Mouse (Mus musculus) forebrain, embryonic 12.5 days (tissue): ENCODE data around the gene Olfr1480. TPM values are rescaled to one million over a fixed set of nuclear protein-coding genes. Genes with fewer than 3 reads are reported as not detected.

Experiments used
- ATAC-seq: fragments of 200-750 bp; cut with Nextera tagmentation; 2 replicates; pipeline ENCODE4 v1.8.0; 2017; ENCODE audit warnings: moderate TSS enrichment; ENCODE audit not compliant: low FRiP score
- H3K27ac ChIP-seq: fragments of 300-500 bp; sonication (generic); 2 replicates; pipeline ENCODE4 v1.5.1; 2016; ENCODE audit warnings: mild to moderate bottlenecking
- H3K27me3 ChIP-seq: fragments of 300-500 bp; sonication (generic); 2 replicates; pipeline ENCODE4 v1.6.1; 2016; ENCODE audit warnings: mild to moderate bottlenecking
- H3K36me3 ChIP-seq: fragments of 300-500 bp; sonication (generic); replicated peaks from 2 replicates; pipeline ENCODE4 v1.6.1; 2016; ENCODE audit warnings: mild to moderate bottlenecking
- H3K4me1 ChIP-seq: fragments of 300-500 bp; sonication (generic); 2 replicates; pipeline ENCODE4 v1.6.1; 2016
- H3K4me2 ChIP-seq: fragments of 300-500 bp; sonication (generic); 2 replicates; pipeline ENCODE4 v1.6.1; 2016; ENCODE audit warnings: mild to moderate bottlenecking, moderate library complexity
- H3K4me3 ChIP-seq: fragments of 300-500 bp; sonication (generic); replicated peaks from 2 replicates; pipeline ENCODE4 v1.5.1; 2016; ENCODE audit warnings: mild to moderate bottlenecking
- H3K9ac ChIP-seq: fragments of 300-500 bp; sonication (generic); 2 replicates; pipeline ENCODE4 v1.6.1; 2016; ENCODE audit warnings: mild to moderate bottlenecking
- H3K9me3 ChIP-seq: fragments of 300-500 bp; sonication (generic); 2 replicates; pipeline ENCODE4 v1.6.1; 2016
- WGBS: fragments of 180-500 bp; shearing (Covaris S2); methylation state at CpG from one replicate; pipeline ENCODE4 v1.1.7; 2016; 5-methylcytosine and 5-hydroxymethylcytosine counted together
- polyA plus RNA-seq: library from polyadenylated mRNA; unstranded; fragments of >200 nt; fragmentation: Nextera tagmentation; extraction: Ambion mirVana; gene quantifications from 2 replicates; pipeline ENCODE4 v1.2.1, GENCODE M21; 2016

The Olfr1480 gene
- polyA plus RNA-seq, result not detected in 2 replicates

DNA sequence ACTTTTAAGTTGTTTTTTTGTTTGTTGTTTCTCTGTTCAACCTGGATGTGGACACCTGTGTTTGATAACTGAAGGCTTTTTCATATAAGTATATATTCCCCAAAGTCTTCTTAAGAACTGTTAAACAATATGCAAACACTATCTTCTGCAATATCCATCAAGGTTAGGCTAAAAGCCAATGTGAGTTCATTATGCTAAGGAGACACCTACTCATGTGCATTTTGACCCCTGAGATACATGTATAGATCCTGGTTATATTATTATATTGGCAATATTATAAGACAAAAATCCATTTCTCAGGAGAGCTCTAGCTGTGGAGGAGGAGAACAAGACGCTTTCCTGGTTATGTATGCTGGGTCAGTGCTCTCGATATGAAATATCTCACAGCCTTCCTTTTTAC is at the start of gene Olfr1480:
TSS of gene Olfr1480 (plus strand) at position 301 of the 400 bp plus-strand sequence.
- ATAC-seq, result no peak

DNA sequence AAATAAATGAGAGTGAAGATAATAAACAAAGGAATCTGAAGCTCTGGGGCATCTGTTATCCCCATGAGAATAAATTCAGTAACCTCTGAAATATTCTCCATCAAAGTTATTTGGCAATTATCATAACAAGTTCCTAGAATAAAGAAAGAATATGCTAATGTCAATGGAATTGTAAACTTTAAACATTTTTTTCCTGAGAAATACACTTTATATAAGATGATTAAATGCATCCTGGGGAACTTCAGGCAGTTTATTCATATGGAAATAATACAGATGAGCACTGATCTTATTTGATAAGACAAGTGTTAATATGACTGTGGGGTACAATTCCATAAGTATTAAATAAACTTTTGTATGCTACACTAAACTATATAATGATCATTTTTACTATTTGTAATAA is 47.6 kb upstream of the Olfr1480 start, which contains the start of gene Olfr1475:
TSS of gene Olfr1475 (minus strand) at position 101 of the 400 bp plus-strand sequence.
- ATAC-seq, result no peak
- Histone ChIP-seq H3K4me3 (no peak within 1 kb of the TSS), H3K27ac (no peak within 1 kb of the TSS), H3K27me3 (no peaks in the 10 kb centered on the region), H3K4me1 (no peaks in the 10 kb centered on the region), H3K36me3 (no peaks in the 10 kb centered on the region), H3K9ac (no peak within 1 kb of the TSS), H3K9me3 (0 out of 2 replicates have a peak, but pooled peaks cover 2% of the 10 kb centered on the region), H3K4me2 (no peak within 1 kb of the TSS)

More for the DNA sequence above, at the start of gene Olfr1480:
- Histone ChIP-seq H3K4me3 (no peak within 1 kb of the TSS), H3K4me2 (no peak within 1 kb of the TSS), H3K9me3 (peaks cover 19% of the 10 kb centered on the region; the same call in 1 of the 2 replicates), H3K9ac (no peak within 1 kb of the TSS), H3K27me3 (no peaks in the 10 kb centered on the region), H3K4me1 (no peaks in the 10 kb centered on the region), H3K36me3 (no peaks in the 10 kb centered on the region), H3K27ac (no peak within 1 kb of the TSS)
- 79% methylated on average over 2 of the region's 2 CpGs for WGBS

DNA sequence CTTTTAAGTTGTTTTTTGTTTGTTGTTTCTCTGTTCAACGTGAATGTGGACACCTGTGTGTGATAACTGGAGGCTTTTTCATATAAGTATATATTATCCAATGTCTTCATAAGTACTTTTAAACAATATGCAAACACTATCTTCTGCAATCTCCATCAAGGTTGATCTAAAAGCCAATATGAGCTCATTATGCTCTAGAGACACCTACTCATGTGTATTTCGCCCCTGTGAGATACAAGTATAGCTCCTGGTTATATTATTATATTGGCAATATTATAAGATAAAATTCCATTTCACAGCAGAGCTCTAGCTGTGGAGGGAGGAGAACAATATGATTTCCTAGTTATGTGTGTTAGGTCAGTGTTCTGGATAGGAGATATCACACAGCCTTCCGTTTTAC is 27.5 kb upstream of the Olfr1480 start, which contains the start of gene Olfr1477:
TSS of gene Olfr1477 (plus strand) at position 301 of the 400 bp plus-strand sequence.
- Histone ChIP-seq H3K9ac (no peak within 1 kb of the TSS), H3K4me2 (no peak within 1 kb of the TSS), H3K4me1 (no peaks in the 10 kb centered on the region), H3K36me3 (no peaks in the 10 kb centered on the region), H3K27me3 (no peaks in the 10 kb centered on the region), H3K4me3 (no peak within 1 kb of the TSS), H3K9me3 (peaks cover 24% of the 10 kb centered on the region), H3K27ac (no peak within 1 kb of the TSS)
- WGBS, result 74% methylated on average over 3 of the region's 3 CpGs
- ATAC-seq, result no peak

Other genes starting within 250 kb of the Olfr1480 start
- gene Olfr1465, start 212.4 kb upstream of the Olfr1480 start, polyA plus RNA-seq, result not detected in 2 replicates
- not detected in 2 replicates for gene Olfr1466, start 189.1 kb upstream of the Olfr1480 start, polyA plus RNA-seq
- not detected in 2 replicates for gene Olfr1467, start 165.7 kb upstream of the Olfr1480 start, polyA plus RNA-seq
- gene Olfr1469, start 120.1 kb upstream of the Olfr1480 start, polyA plus RNA-seq, result not detected in 2 replicates
- not detected in 2 replicates for gene Olfr1471, start 84.5 kb upstream of the Olfr1480 start, polyA plus RNA-seq
- gene Olfr1472, start 71.8 kb upstream of the Olfr1480 start, polyA plus RNA-seq, result not detected in 2 replicates
- gene Olfr1474, start 58.3 kb upstream of the Olfr1480 start, polyA plus RNA-seq, result not detected in 2 replicates
- gene Olfr1475, start 47.7 kb upstream of the Olfr1480 start, polyA plus RNA-seq, result not detected in 2 replicates
- not detected in 2 replicates for gene Olfr1477, start 27.4 kb upstream of the Olfr1480 start, polyA plus RNA-seq
- not detected in 2 replicates for gene Olfr1484, start 55.6 kb downstream of the Olfr1480 start, polyA plus RNA-seq
- gene Olfr1487, start 89.5 kb downstream of the Olfr1480 start, polyA plus RNA-seq, result not detected in 2 replicates
- gene Olfr1489, start 103.7 kb downstream of the Olfr1480 start, polyA plus RNA-seq, result not detected in 2 replicates
- gene Olfr1490, start 123.2 kb downstream of the Olfr1480 start, polyA plus RNA-seq, result not detected in 2 replicates
- gene Olfr1491, start 169.4 kb downstream of the Olfr1480 start, polyA plus RNA-seq, result not detected in 2 replicates
- gene Olfr1493-ps1, start 195.4 kb downstream of the Olfr1480 start, polyA plus RNA-seq, result not detected in 2 replicates
- not detected in 2 replicates for gene Olfr1494, start 211.8 kb downstream of the Olfr1480 start, polyA plus RNA-seq
- not detected in 2 replicates for gene Olfr1495, start 236.7 kb downstream of the Olfr1480 start, polyA plus RNA-seq
- gene Olfr1496, start 250.0 kb downstream of the Olfr1480 start, polyA plus RNA-seq, result not detected in 2 replicates